Comparison of ENCODE assay signal across 28 mouse cellular contexts in the genomic region with DNA sequence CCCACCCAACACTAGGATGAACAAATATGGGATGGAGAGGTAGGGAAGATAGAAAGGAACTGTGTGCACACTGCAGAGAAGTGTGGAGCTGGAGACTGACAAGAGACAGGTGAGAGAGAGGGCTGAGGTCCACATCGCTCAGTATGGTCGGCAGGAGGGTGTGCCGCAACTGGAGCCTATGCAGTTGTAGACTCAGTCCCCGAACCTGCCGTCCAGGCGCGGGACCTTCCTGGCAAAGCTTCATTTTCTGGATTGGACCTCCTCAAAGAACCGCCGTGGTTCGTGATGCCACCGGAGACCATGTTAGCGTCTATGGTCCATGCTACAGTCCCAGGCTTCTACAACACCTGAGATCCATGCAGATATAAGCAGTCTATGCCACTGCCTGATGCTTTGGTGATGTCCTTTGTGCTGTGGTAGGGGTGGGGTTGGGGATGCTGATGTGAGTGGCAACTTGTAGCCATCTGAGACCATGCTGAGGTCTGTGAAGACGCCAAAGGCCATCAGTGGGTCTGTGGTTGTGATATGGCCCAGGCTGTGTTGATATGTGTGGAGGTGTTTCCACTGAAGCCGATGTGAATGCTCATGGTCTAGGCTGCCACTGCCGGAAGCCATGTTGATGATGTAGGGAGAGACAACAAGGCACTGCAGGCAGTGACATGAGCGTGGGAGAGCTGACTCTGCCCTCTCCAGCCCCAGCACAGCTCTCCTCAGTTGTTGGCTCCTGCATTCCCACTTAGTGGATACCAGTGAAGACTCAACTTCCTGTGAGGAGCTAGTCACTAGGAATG.
"Had no signal": no experiment of that assay in that cellular context is flagged by ENCODE, and none has a peak within 500 bp of the region (broad histone marks: within the 10 kb centered on the region; RNA-seq: fewer than 3 reads in every experiment).

No protein-coding gene starts in this region.

- H3K9ac ChIP-seq: embryonic facial prominence, embryonic 12.5 days; embryonic facial prominence, embryonic 13.5 days; embryonic facial prominence, embryonic 15.5 days; forebrain, embryonic 12.5 days; forebrain, embryonic 13.5 days; forebrain, embryonic 15.5 days; forebrain, postnatal 0 days had no signal

- ATAC-seq: forebrain, embryonic 13.5 days; forebrain, embryonic 14.5 days; forebrain, embryonic 15.5 days; forebrain, embryonic 16.5 days; forebrain, postnatal 0 days had no signal

- H3K9me3 ChIP-seq: embryonic facial prominence, embryonic 10.5 days; embryonic facial prominence, embryonic 12.5 days; embryonic facial prominence, embryonic 13.5 days; embryonic facial prominence, embryonic 15.5 days; forebrain, embryonic 10.5 days; forebrain, embryonic 12.5 days; forebrain, embryonic 13.5 days; forebrain, embryonic 15.5 days had no signal

- H3K27ac ChIP-seq: embryonic facial prominence, embryonic 10.5 days; embryonic facial prominence, embryonic 12.5 days; embryonic facial prominence, embryonic 13.5 days; embryonic facial prominence, embryonic 15.5 days; forebrain, embryonic 10.5 days; forebrain, embryonic 12.5 days; forebrain, embryonic 13.5 days; forebrain, embryonic 15.5 days; gastrocnemius, adult 2 months; heart, adult 2 months had no signal

- H3K27me3 ChIP-seq: embryonic facial prominence, embryonic 12.5 days; embryonic facial prominence, embryonic 13.5 days; embryonic facial prominence, embryonic 15.5 days; forebrain, embryonic 12.5 days; forebrain, embryonic 13.5 days; forebrain, embryonic 15.5 days had no signal

- DNase-seq: cerebellum, adult 2 months; cerebellum, adult 8-10 months; cerebellum, adult 9-10 months; cerebellum, adult 9-11 months; cerebellum, postnatal 10 days; cerebellum, postnatal 14 days; cerebellum, postnatal 25 days; cerebellum, postnatal 36 days; embryo, embryonic 11 days; forebrain, postnatal 0 days; gastrocnemius, adult 2 months; gastrocnemius, postnatal 10 days; gastrocnemius, postnatal 14 days; gastrocnemius, postnatal 25 days; gastrocnemius, postnatal 36 days; heart, adult 18-20 months; heart, adult 2 months had no signal

- H3K4me3 ChIP-seq: embryonic facial prominence, embryonic 10.5 days; embryonic facial prominence, embryonic 12.5 days; embryonic facial prominence, embryonic 13.5 days; embryonic facial prominence, embryonic 15.5 days; erythroblast, embryonic 14.5 days; forebrain, embryonic 10.5 days; forebrain, embryonic 12.5 days; forebrain, embryonic 13.5 days; forebrain, embryonic 15.5 days; gastrocnemius, adult 2 months; heart, adult 2 months had no signal

- H3K4me2 ChIP-seq: embryonic facial prominence, embryonic 12.5 days; embryonic facial prominence, embryonic 13.5 days; embryonic facial prominence, embryonic 15.5 days; forebrain, embryonic 12.5 days; forebrain, embryonic 13.5 days; forebrain, embryonic 15.5 days had no signal

- H3K4me1 ChIP-seq: embryonic facial prominence, embryonic 10.5 days; embryonic facial prominence, embryonic 12.5 days; embryonic facial prominence, embryonic 13.5 days; embryonic facial prominence, embryonic 15.5 days; forebrain, embryonic 12.5 days; forebrain, embryonic 13.5 days; forebrain, embryonic 15.5 days had no signal

- H3K36me3 ChIP-seq: embryonic facial prominence, embryonic 10.5 days; embryonic facial prominence, embryonic 12.5 days; embryonic facial prominence, embryonic 13.5 days; embryonic facial prominence, embryonic 15.5 days; forebrain, embryonic 10.5 days; forebrain, embryonic 12.5 days; forebrain, embryonic 15.5 days had no signal
